Mouse (Mus musculus) CH12.LX (cell line): ENCODE measurements around the gene Tmem44.
A peak's percentile ranks its signal among the peaks of the same experiment; 100 is the strongest.

Source experiments
- CHD2 ChIP-seq: IDR thresholded peaks from 2 replicates; pipeline ENCODE4 v1.6.1; 2011; ENCODE audit warnings: low read length, improper control_type of control experiment
- CTCF ChIP-seq, 2 experiments: IDR thresholded peaks in 1 of 2; conservative IDR thresholded peaks in 1 of 2; 2 replicates each; pipeline ENCODE4 v1.5.1; 2011 to 2012; ENCODE audit warnings: low read depth in 2 of 2, low read length in 2 of 2, improper control_type of control experiment in 1 of 2, inconsistent platforms in 1 of 2, mild to moderate bottlenecking in 1 of 2, moderate library complexity in 1 of 2
- ETS1 ChIP-seq: conservative IDR thresholded peaks from 2 replicates; pipeline ENCODE4 v1.6.1; 2012; ENCODE audit warnings: low read depth, mild to moderate bottlenecking, inconsistent platforms, low read length, improper control_type of control experiment, moderate library complexity
- KAT2A ChIP-seq: IDR thresholded peaks from 2 replicates; pipeline ENCODE4 v1.6.1; 2012; ENCODE audit warnings: low read length, improper control_type of control experiment, inconsistent platforms; ENCODE audit not compliant: insufficient replicate concordance
- MXI1 ChIP-seq: IDR thresholded peaks from 2 replicates; pipeline ENCODE4 v1.6.1; 2011; ENCODE audit warnings: mild to moderate bottlenecking, low read depth, low read length, improper control_type of control experiment
- NELFE ChIP-seq: IDR thresholded peaks from 2 replicates; pipeline ENCODE4 v1.6.1; 2011; ENCODE audit warnings: low read depth, low read length, improper control_type of control experiment
- POLR2A ChIP-seq: IDR thresholded peaks from 2 replicates; pipeline ENCODE4 v1.6.1; 2011; ENCODE audit warnings: low read depth, mild to moderate bottlenecking, improper control_type of control experiment, low read length
- TBP ChIP-seq: conservative IDR thresholded peaks from 2 replicates; pipeline ENCODE4 v1.6.1; 2011; ENCODE audit warnings: low read depth, low read length, improper control_type of control experiment
- UBTF ChIP-seq: IDR thresholded peaks from 2 replicates; pipeline ENCODE4 v1.6.1; 2012; ENCODE audit warnings: low read depth, mild to moderate bottlenecking, inconsistent platforms, low read length, improper control_type of control experiment, moderate library complexity
- USF1 ChIP-seq: IDR thresholded peaks from 2 replicates; pipeline ENCODE4 v1.6.1; 2014; ENCODE audit warnings: low read depth, mild to moderate bottlenecking, inconsistent platforms, low read length, improper control_type of control experiment
- ZMIZ1 ChIP-seq: IDR thresholded peaks from 2 replicates; pipeline ENCODE4 v1.6.1; 2012; ENCODE audit warnings: low read depth, mild to moderate bottlenecking, inconsistent platforms, low read length, improper control_type of control experiment
- ZNF384 ChIP-seq: IDR thresholded peaks from 2 replicates; pipeline ENCODE4 v1.6.1; 2012; ENCODE audit warnings: low read depth, low read length, improper control_type of control experiment, inconsistent platforms

DNA sequence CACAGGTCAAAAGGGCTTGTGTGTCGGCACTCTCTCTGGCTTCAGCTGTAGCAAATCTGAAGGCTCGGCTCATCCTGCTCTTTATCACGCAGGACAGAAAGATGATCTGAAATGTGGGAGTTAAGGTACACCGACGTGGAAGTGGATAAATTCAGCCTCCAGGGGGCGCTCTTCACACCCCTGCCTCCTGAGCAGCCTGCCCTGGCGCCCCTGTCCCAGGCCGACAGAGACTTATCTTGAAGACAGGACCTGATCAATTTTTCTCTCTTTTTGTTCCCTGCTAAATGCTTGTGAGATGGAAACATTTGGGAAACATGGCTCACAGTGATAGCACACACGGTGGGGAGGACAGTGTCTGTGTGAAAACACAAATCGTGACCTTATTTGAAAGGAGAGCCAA, 11.2 kb downstream of the Tmem44 start:
- TF ChIP-seq ZNF384 (no peak), MXI1 (no peak), TBP (no peak), POLR2A (no peak), CHD2 (no peak), CTCF (conservative IDR thresholded peaks at IDR 0.05 in 1 of 2, IDR thresholded peaks at IDR 0.05 in 1 of 2; ENCODE audit: low read depth in 2 of 2, low read length in 2 of 2) (peak; percentile 84 to 86), ETS1 (no peak), KAT2A (no peak), UBTF (no peak), NELFE (no peak), ZMIZ1 (no peak), USF1 (no peak)
